Mouse (Mus musculus) liver, adult 2 months (tissue): ENCODE results near the gene Wipi2. TPM values are rescaled to one million over a fixed set of nuclear protein-coding genes. Genes with fewer than 3 reads are reported as not detected.

Experiments
- DNase-seq: peaks from one replicate; pipeline ENCODE4 v3.0.0-alpha.2; 2011; ENCODE audit warnings: low read depth, low spot score; ENCODE audit errors: extremely low read depth
- H3K27ac ChIP-seq: fragments of 200-500 bp; replicated peaks from 2 replicates; pipeline ENCODE4 v1.5.1; 2012; ENCODE audit warnings: low read depth, mild to moderate bottlenecking, control low read depth, inconsistent platforms, low read length; ENCODE audit not compliant: insufficient read depth
- H3K27me3 ChIP-seq: fragments of 200-500 bp; 2 replicates; pipeline ENCODE4 v1.6.1; 2012; ENCODE audit warnings: mild to moderate bottlenecking, moderate library complexity, low read length, inconsistent platforms; ENCODE audit not compliant: control insufficient read depth, insufficient read depth
- H3K36me3 ChIP-seq: fragments of 200-500 bp; 2 replicates; pipeline ENCODE4 v1.6.1; 2012; ENCODE audit warnings: low read length, inconsistent platforms; ENCODE audit not compliant: control insufficient read depth, insufficient read depth
- H3K4me1 ChIP-seq: fragments of 200-500 bp; 2 replicates; pipeline ENCODE4 v1.6.1; 2011; ENCODE audit warnings: low read length; ENCODE audit not compliant: control insufficient read depth, insufficient read depth
- H3K4me3 ChIP-seq: fragments of 200-500 bp; 2 replicates; pipeline ENCODE4 v1.5.1; 2011; ENCODE audit warnings: low read depth, mild to moderate bottlenecking, control low read depth, low read length, moderate library complexity; ENCODE audit not compliant: insufficient read depth
- H3K79me2 ChIP-seq: fragments of 200-500 bp; 2 replicates; pipeline ENCODE4 v1.6.1; 2012; ENCODE audit warnings: inconsistent platforms, mild to moderate bottlenecking, low read length, moderate library complexity; ENCODE audit not compliant: control insufficient read depth, insufficient read depth
- H3K9ac ChIP-seq: fragments of 200-500 bp; 2 replicates; pipeline ENCODE4 v1.6.1; 2012; ENCODE audit warnings: low read depth, mild to moderate bottlenecking, control low read depth, inconsistent platforms, low read length
- CTCF ChIP-seq: fragments of 200-500 bp; IDR thresholded peaks from 2 replicates; pipeline ENCODE4 v1.5.1; 2011; ENCODE audit warnings: low read depth, low read length, control low read depth
- POLR2A ChIP-seq: fragments of 200-500 bp; IDR thresholded peaks from 2 replicates; pipeline ENCODE4 v1.6.1; 2011; ENCODE audit warnings: low read length, control low read depth; ENCODE audit not compliant: insufficient read depth; ENCODE audit errors: extremely low read depth
- WGBS: fragments of 180-500 bp; shearing (Covaris S2); methylation state at CpG from one replicate; pipeline ENCODE4 v1.1.7; 2018; 5-methylcytosine and 5-hydroxymethylcytosine counted together
- polyA plus RNA-seq: library from polyadenylated mRNA; depleted of rRNA; stranded (reverse); fragments of >200 nt; gene quantifications from 2 replicates; pipeline ENCODE4 v1.2.3, GENCODE M21; 2012
- total RNA-seq: library from RNA; depleted of rRNA; stranded (reverse); fragments of >200 nt; gene quantifications from 2 replicates; pipeline ENCODE4 v1.2.3, GENCODE M21; 2014

Gene Wipi2
- total and polyA plus RNA-seq, 2 experiments: 39.2 to 43.9 TPM

DNA sequence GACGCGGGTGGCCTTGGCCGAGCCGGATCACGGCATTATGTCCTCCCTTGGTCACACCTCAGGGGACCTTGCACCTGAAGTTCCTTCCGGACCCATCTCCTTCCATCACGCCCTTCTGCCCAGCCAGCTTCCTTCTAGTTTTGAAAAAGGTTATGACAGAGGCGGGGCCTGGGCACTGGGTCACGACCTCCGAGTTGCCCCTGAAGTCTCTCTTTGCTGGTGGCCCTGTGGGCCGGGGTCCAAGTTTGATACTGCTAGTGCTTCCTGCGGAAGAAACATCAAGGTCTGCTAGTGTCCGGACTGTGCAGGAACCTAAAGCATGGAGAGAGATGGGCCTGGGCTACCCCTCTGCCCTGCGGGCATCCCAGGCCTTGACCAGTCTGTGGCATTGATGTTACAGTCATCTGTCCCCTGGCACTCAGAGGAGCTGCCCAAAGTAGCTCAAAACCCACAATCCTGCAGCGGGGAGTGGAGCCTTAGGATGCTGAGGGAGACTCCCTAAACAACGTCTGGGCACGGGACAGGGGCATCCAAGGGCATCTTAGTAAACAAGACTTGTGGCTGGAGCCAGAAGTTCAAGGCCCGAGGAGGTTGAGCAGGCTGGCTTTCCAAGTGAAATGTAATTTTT is 75.1 kb downstream of the Wipi2 start:
- no peak for DNase-seq
- H3K27ac ChIP-seq: no peak overlapping the region
- H3K36me3 ChIP-seq: no peaks in the 10 kb centered on the region
- H3K4me1 ChIP-seq: peaks cover 3% of the 10 kb centered on the region; the same call in 1 of the 2 replicates
- TF ChIP-seq POLR2A: no peak
- no peak for TF ChIP-seq CTCF
- no peaks in the 10 kb centered on the region for H3K79me2 ChIP-seq
- H3K9ac ChIP-seq: no peak overlapping the region; the same call in 1 of the 2 replicates
- WGBS: 24% methylated on average over 18 of the region's 18 CpGs
- peaks cover 21% of the 10 kb centered on the region for H3K27me3 ChIP-seq
- H3K4me3 ChIP-seq: peak overlapping the region; percentile 29; the same call in 1 of the 2 replicates

- Histone ChIP-seq H3K79me2 (no peaks in the 10 kb centered on the region), H3K27ac (no peak overlapping the region), H3K9ac (no peak overlapping the region), H3K27me3 (peaks cover 21% of the 10 kb centered on the region), H3K4me3 (no peak overlapping the region), H3K4me1 (peaks cover 3% of the 10 kb centered on the region; the same call in 1 of the 2 replicates), H3K36me3 (no peaks in the 10 kb centered on the region)
- TF ChIP-seq POLR2A (no peak), CTCF (no peak)
- WGBS: 81% methylated on average over 10 of the region's 10 CpGs
- no peak for DNase-seq
Measured at GRCm38 (mm10) chr5:142703569-142703968, 76.1 kb downstream of the Wipi2 start.

DNA sequence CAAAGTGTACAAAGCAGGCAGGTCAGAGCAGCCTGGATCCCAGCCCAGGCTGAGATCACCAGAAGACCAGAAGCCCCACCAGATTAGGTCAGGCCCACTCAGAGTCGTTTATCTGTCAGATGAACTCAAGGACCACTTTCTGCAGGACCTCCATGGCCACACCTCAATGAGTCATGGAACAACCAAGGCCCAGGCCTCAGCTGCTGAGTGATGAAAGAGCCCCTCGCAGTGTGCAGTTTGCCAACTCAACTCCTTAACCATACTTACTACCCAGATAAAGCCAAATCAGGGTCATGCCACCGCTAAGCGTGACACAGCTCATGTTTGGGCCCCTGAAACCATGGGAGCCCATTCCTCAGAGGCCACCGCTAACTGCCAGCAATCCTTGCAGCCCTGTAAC is 80.2 kb downstream of the Wipi2 start:
- no peak overlapping the region for H3K4me3 ChIP-seq
- peaks cover 7% of the 10 kb centered on the region; the same call in 1 of the 2 replicates for H3K27me3 ChIP-seq
- H3K4me1 ChIP-seq: no peaks in the 10 kb centered on the region
- no peaks in the 10 kb centered on the region for H3K36me3 ChIP-seq
- no peak overlapping the region for H3K27ac ChIP-seq
- no peak for DNase-seq
- no peak for TF ChIP-seq POLR2A
- no peak for TF ChIP-seq CTCF
- WGBS: 82% methylated on average over 5 of the region's 5 CpGs
- H3K9ac ChIP-seq: no peak overlapping the region
- H3K79me2 ChIP-seq: no peaks in the 10 kb centered on the region

GRCm38 (mm10) chr5:142709436-142709835 is 81.9 kb downstream of the Wipi2 start:
- H3K79me2 ChIP-seq: no peaks in the 10 kb centered on the region
- H3K36me3 ChIP-seq: no peaks in the 10 kb centered on the region
- H3K4me3 ChIP-seq: no peak overlapping the region
- DNase-seq: no peak
- no peak overlapping the region for H3K9ac ChIP-seq
- H3K4me1 ChIP-seq: no peaks in the 10 kb centered on the region
- no peak overlapping the region for H3K27ac ChIP-seq
- H3K27me3 ChIP-seq: no peaks in the 10 kb centered on the region
- WGBS: 72% methylated on average over 7 of the region's 7 CpGs
- no peak for TF ChIP-seq POLR2A
- TF ChIP-seq CTCF: no peak

GRCm38 (mm10) chr5:142712373-142712772 is 84.9 kb downstream of the Wipi2 start:
- TF ChIP-seq CTCF (no peak), POLR2A (no peak)
- DNase-seq: no peak
- WGBS: 88% methylated on average over 5 of the region's 5 CpGs
- H3K4me1 ChIP-seq: no peaks in the 10 kb centered on the region
- H3K36me3 ChIP-seq: no peaks in the 10 kb centered on the region
- no peak overlapping the region for H3K9ac ChIP-seq
- H3K79me2 ChIP-seq: no peaks in the 10 kb centered on the region
- no peak overlapping the region for H3K4me3 ChIP-seq
- H3K27me3 ChIP-seq: no peaks in the 10 kb centered on the region
- H3K27ac ChIP-seq: no peak overlapping the region

DNA sequence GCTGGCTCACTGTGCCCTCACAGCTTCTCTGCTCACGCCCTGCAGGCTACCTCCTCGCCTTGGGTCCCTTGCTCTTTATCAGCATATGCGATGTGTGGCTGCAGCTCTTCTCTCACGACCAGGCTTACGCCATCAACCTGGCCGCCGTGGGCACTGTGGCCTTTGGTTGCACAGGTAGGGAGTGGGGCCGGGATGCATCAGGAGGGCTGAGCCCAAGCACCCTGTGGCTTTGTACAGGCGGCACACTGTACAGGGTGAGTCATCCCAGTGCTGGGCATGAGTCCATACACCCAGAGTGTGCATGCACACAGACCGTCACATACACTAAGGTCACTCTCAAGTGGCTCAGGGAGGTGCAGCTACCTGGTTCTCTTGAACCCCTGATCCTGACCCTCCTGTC is 86.5 kb downstream of the Wipi2 start:
- no peaks in the 10 kb centered on the region for H3K27me3 ChIP-seq
- no peaks in the 10 kb centered on the region for H3K4me1 ChIP-seq
- H3K36me3 ChIP-seq: no peaks in the 10 kb centered on the region
- no peak overlapping the region for H3K4me3 ChIP-seq
- DNase-seq: no peak
- H3K27ac ChIP-seq: no peak overlapping the region
- H3K79me2 ChIP-seq: no peaks in the 10 kb centered on the region
- WGBS: 81% methylated on average over 10 of the region's 10 CpGs
- no peak for TF ChIP-seq POLR2A
- no peak for TF ChIP-seq CTCF
- H3K9ac ChIP-seq: no peak overlapping the region
